Mouse (Mus musculus): ENCODE results near the gene Trmt2a. TPM values are rescaled to one million over a fixed set of nuclear protein-coding genes. Genes with fewer than 3 reads are reported as not detected.
A peak's percentile ranks its signal among the peaks of the same experiment; 100 is the strongest.
"Not testable (repeated sequence)": the region's sequence is repeated elsewhere in the genome, so short reads cannot be mapped to it uniquely, and the experiment has no call there.

The Trmt2a gene
- total and polyA plus RNA-seq, 3 experiments: 45.4 to 55.5 (median 53.2) TPM

DNA sequence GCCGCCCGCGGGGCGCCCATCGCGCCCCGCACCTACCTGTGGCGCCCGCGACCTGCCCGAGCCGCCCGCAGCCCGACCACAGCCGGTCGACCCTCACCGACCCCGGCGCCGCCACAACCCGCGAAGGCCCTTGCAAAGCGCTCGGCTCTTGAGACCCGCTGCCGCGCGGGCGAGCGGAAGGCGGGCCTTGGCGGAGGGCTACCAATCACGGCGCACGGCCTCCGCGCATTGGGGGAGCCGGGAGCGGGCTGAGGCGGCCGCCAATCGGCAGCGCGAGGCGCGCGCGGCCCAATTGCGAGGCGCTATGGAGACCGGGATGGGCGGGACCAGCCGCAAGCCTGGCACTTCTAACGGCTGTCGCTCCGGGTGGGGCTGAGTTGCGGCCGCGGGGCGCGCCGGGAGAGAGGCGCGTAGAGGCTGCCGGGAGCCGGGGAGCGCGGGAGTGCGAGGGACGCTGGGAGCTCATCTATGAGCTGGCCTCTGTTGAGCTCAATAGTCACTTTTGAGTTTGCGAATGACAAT is 40.6 kb downstream of the Trmt2a start, which contains the start of gene Dgcr8:
Gene Dgcr8 (minus strand): TSS at position 180 of the 522 bp plus-strand sequence.
- DNase-seq: peak; percentile 100

DNA sequence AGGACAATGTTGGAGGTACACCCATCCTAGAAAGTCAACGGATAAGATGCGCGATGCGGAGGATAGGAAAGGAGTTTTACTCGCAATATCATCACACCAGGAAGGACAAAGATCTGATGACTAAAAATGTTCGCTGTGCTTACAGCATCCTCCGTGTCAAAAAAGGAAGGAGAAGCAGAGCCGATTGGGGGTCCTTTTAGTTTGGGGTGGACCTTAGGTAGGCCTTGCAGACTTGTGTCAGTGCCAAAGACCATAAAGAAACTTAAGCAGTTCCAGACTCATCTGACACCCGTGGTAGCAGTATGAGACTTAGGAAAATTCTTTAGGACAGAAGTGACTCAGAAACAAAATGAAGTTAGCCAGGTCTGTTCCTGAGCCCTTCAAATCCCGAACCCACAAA is 41.1 kb downstream of the Trmt2a start:
- not testable (repeated sequence) for DNase-seq

Small RNA genes within 50 kb of the gene (microRNA-seq; reads per million reads assigned to microRNA genes)
- gene Gm24572 (0.44 to 3.3 reads per million in 2 experiments), gene Mir1306 (74.0 to 175 reads per million in 2 experiments)

Other genes starting within 250 kb of the Trmt2a start
- 10 to 100 TPM; 71.3 to 75.7 TPM for gene Dgcr6, start 195.8 kb upstream of the Trmt2a start, total RNA-seq (2021)
- 127 and 132 TPM in 2 replicates for gene Dgcr6, start 195.8 kb upstream of the Trmt2a start, polyA plus RNA-seq (2012; rRNA removed)
- 10 to 100 TPM; 30.2 to 46.7 TPM for gene Prodh, start 158.5 kb upstream of the Trmt2a start, total RNA-seq (2021)
- gene Prodh, start 158.5 kb upstream of the Trmt2a start, polyA plus RNA-seq (2012; rRNA removed): 68.7 and 99.1 TPM in 2 replicates
- gene Rtn4r, start 121.0 kb upstream of the Trmt2a start, total RNA-seq (2021): under 1 TPM; 0.14 to 0.23 TPM
- gene Rtn4r, start 121.0 kb upstream of the Trmt2a start, polyA plus RNA-seq (2012; rRNA removed): 0.58 and 0.90 TPM in 2 replicates
- not detected for gene Ccdc188, start 30.8 kb upstream of the Trmt2a start, total RNA-seq (2021)
- gene Ccdc188, start 30.8 kb upstream of the Trmt2a start, polyA plus RNA-seq (2012; rRNA removed): not detected in 2 replicates
- 10 to 100 TPM; 23.3 to 23.8 TPM for gene Zdhhc8, start 13.5 kb upstream of the Trmt2a start, total RNA-seq (2021)
- 182 and 191 TPM in 2 replicates for gene Zdhhc8, start 13.5 kb upstream of the Trmt2a start, polyA plus RNA-seq (2012; rRNA removed)
- gene Ranbp1, start 53 bp downstream of the Trmt2a start, total RNA-seq (2021): 100 to 1,000 TPM; 139 to 162 TPM
- 141 and 175 TPM in 2 replicates for gene Ranbp1, start 53 bp downstream of the Trmt2a start, polyA plus RNA-seq (2012; rRNA removed)
- gene Gm49776, start 9.6 kb downstream of the Trmt2a start, total RNA-seq (2021): 1 to 10 TPM in 1 of 2 experiments, not detected in 1; 2.7 TPM
- not detected in 2 replicates for gene Gm49776, start 9.6 kb downstream of the Trmt2a start, polyA plus RNA-seq (2012; rRNA removed)
- gene Dgcr8, start 40.6 kb downstream of the Trmt2a start, total RNA-seq (2021): 10 to 100 TPM; 23.3 to 27.3 TPM
- gene Dgcr8, start 40.6 kb downstream of the Trmt2a start, polyA plus RNA-seq (2012; rRNA removed): 12.3 and 20.6 TPM in 2 replicates
- gene Tango2, start 99.4 kb downstream of the Trmt2a start, total RNA-seq (2021): 10 to 100 TPM; 36.1 to 37.1 TPM
- 40.6 and 51.1 TPM in 2 replicates for gene Tango2, start 99.4 kb downstream of the Trmt2a start, polyA plus RNA-seq (2012; rRNA removed)
- gene Arvcf, start 99.5 kb downstream of the Trmt2a start, total RNA-seq (2021): 10 to 100 TPM; 33.4 to 48.9 TPM
- 54.2 and 59.1 TPM in 2 replicates for gene Arvcf, start 99.5 kb downstream of the Trmt2a start, polyA plus RNA-seq (2012; rRNA removed)
- gene Txnrd2, start 177.7 kb downstream of the Trmt2a start, total RNA-seq (2021): 10 to 100 TPM; 73.3 TPM
- gene Txnrd2, start 177.7 kb downstream of the Trmt2a start, polyA plus RNA-seq (2012; rRNA removed): 50.3 and 64.6 TPM in 2 replicates
- 100 to 1,000 TPM; 203 to 288 TPM for gene Comt, start 178.2 kb downstream of the Trmt2a start, total RNA-seq (2021)
- 407 and 432 TPM in 2 replicates for gene Comt, start 178.2 kb downstream of the Trmt2a start, polyA plus RNA-seq (2012; rRNA removed)

All from adrenal gland, adult 2 months (tissue).